ENCODE assay signal across 26 mouse cellular contexts in genomic region chr16:25615229-25615628, GRCm38 (mm10).
DNase-seq lines count a peak whose midpoint lies in the region; ATAC-seq lines count a peak whose summit lies in the region.
"Had no signal": no experiment of that assay in that cellular context is flagged by ENCODE, and none has a peak within 500 bp of the region (broad histone marks: within the 10 kb centered on the region; RNA-seq: fewer than 3 reads in every experiment).

No protein-coding gene starts in this region.

- no peak overlapping the region for H3K4me3 ChIP-seq in forebrain, embryonic 13.5 days
- no peak overlapping the region for H3K4me3 ChIP-seq in forebrain, embryonic 12.5 days (replicated peaks)
- no peak overlapping the region for H3K4me3 ChIP-seq in forebrain, embryonic 16.5 days (replicated peaks; ENCODE audit: low read length)
- no peak overlapping the region for H3K4me3 ChIP-seq in forebrain, embryonic 15.5 days
- no peak overlapping the region for H3K4me3 ChIP-seq in midbrain, embryonic 16.5 days (ENCODE audit: low read depth, low read length)
- no peak overlapping the region for H3K4me3 ChIP-seq in midbrain, embryonic 11.5 days (ENCODE audit: low read depth, low read length)
- H3K4me3 ChIP-seq: embryonic facial prominence, embryonic 13.5 days; embryonic facial prominence, embryonic 15.5 days; erythroblast, embryonic 14.5 days had no signal

- 72% methylated on average over 4 of the region's 4 CpGs for WGBS in forebrain, embryonic 13.5 days
- 46% methylated on average over 4 of the region's 4 CpGs for WGBS in forebrain, embryonic 12.5 days
- WGBS in forebrain, embryonic 16.5 days: 41% methylated on average over 4 of the region's 4 CpGs
- WGBS in forebrain, embryonic 15.5 days: 40% methylated on average over 4 of the region's 4 CpGs
- 70% methylated on average over 4 of the region's 4 CpGs for WGBS in midbrain, embryonic 16.5 days
- 81% methylated on average over 4 of the region's 4 CpGs for WGBS in midbrain, embryonic 11.5 days

- H3K36me3 ChIP-seq in forebrain, embryonic 13.5 days (ENCODE audit: poor library complexity, severe bottlenecking): no peaks in the 10 kb centered on the region
- no peaks in the 10 kb centered on the region for H3K36me3 ChIP-seq in forebrain, embryonic 12.5 days (replicated peaks)
- H3K36me3 ChIP-seq in forebrain, embryonic 16.5 days (ENCODE audit: control insufficient read depth, insufficient read depth): no peaks in the 10 kb centered on the region
- H3K36me3 ChIP-seq in forebrain, embryonic 15.5 days: no peaks in the 10 kb centered on the region
- no peaks in the 10 kb centered on the region for H3K36me3 ChIP-seq in midbrain, embryonic 16.5 days (ENCODE audit: control insufficient read depth, insufficient read depth, low read length)
- no peaks in the 10 kb centered on the region for H3K36me3 ChIP-seq in midbrain, embryonic 11.5 days (ENCODE audit: control insufficient read depth, insufficient read depth, low read length)
- H3K36me3 ChIP-seq: embryonic facial prominence, embryonic 13.5 days; embryonic facial prominence, embryonic 15.5 days; G1E had no signal

- no peak for DNase-seq in midbrain, embryonic 11.5 days (ENCODE audit: low spot score, missing footprints)
- peak; percentile 30 for DNase-seq in brain, embryonic 18.5 days (ENCODE audit: low read depth, low spot score)
- no peak for DNase-seq in layer of hippocampus, adult 9-10 months (ENCODE audit: low spot score)
- DNase-seq: adrenal gland, adult 2 months; adrenal gland, postnatal 10 days; adrenal gland, postnatal 25 days; B cell, adult 2 months; cerebellum, adult 11 months; cerebellum, adult 18-20 months; cerebellum, adult 8-10 months; cerebellum, adult 9-11 months; cerebellum, postnatal 14 days; cerebellum, postnatal 36 days; embryo, embryonic 11 days had no signal

- no peaks in the 10 kb centered on the region for H3K9me3 ChIP-seq in forebrain, embryonic 13.5 days (replicated peaks)
- H3K9me3 ChIP-seq in forebrain, embryonic 12.5 days: no peaks in the 10 kb centered on the region
- H3K9me3 ChIP-seq in forebrain, embryonic 16.5 days (ENCODE audit: control insufficient read depth, low read length): no peaks in the 10 kb centered on the region
- no peaks in the 10 kb centered on the region for H3K9me3 ChIP-seq in forebrain, embryonic 15.5 days
- no peaks in the 10 kb centered on the region for H3K9me3 ChIP-seq in midbrain, embryonic 16.5 days (replicated peaks; ENCODE audit: control insufficient read depth, low read length, poor library complexity, severe bottlenecking)
- no peaks in the 10 kb centered on the region for H3K9me3 ChIP-seq in midbrain, embryonic 11.5 days (ENCODE audit: control insufficient read depth, low read length)
- H3K9me3 ChIP-seq: embryonic facial prominence, embryonic 13.5 days; embryonic facial prominence, embryonic 15.5 days; G1E had no signal

- H3K4me2 ChIP-seq in forebrain, embryonic 13.5 days: no peak overlapping the region
- H3K4me2 ChIP-seq in forebrain, embryonic 12.5 days: no peak overlapping the region
- no peak overlapping the region for H3K4me2 ChIP-seq in forebrain, embryonic 16.5 days (ENCODE audit: low read length)
- no peak overlapping the region for H3K4me2 ChIP-seq in forebrain, embryonic 15.5 days (replicated peaks)
- H3K4me2 ChIP-seq in midbrain, embryonic 16.5 days (ENCODE audit: low read length): no peak overlapping the region
- H3K4me2 ChIP-seq in midbrain, embryonic 11.5 days: no peak overlapping the region
- H3K4me2 ChIP-seq: embryonic facial prominence, embryonic 13.5 days; embryonic facial prominence, embryonic 15.5 days had no signal

- H3K27me3 ChIP-seq in forebrain, embryonic 13.5 days: no peaks in the 10 kb centered on the region
- H3K27me3 ChIP-seq in forebrain, embryonic 12.5 days: no peaks in the 10 kb centered on the region
- H3K27me3 ChIP-seq in forebrain, embryonic 16.5 days (replicated peaks; ENCODE audit: control insufficient read depth, insufficient read depth, low read length): no peaks in the 10 kb centered on the region
- no peaks in the 10 kb centered on the region for H3K27me3 ChIP-seq in forebrain, embryonic 15.5 days
- H3K27me3 ChIP-seq in midbrain, embryonic 16.5 days (ENCODE audit: control insufficient read depth, insufficient read depth, low read depth, low read length): no peaks in the 10 kb centered on the region
- H3K27me3 ChIP-seq in midbrain, embryonic 11.5 days (ENCODE audit: control insufficient read depth, insufficient read depth, low read length): no peaks in the 10 kb centered on the region
- H3K27me3 ChIP-seq: CH12.LX; embryonic facial prominence, embryonic 13.5 days; embryonic facial prominence, embryonic 15.5 days; Patski had no signal

- ATAC-seq in forebrain, embryonic 13.5 days: peak; percentile 66
- ATAC-seq in forebrain, embryonic 12.5 days (ENCODE audit: low FRiP score): no peak
- peak; percentile 85 for ATAC-seq in forebrain, embryonic 16.5 days
- ATAC-seq in forebrain, embryonic 15.5 days (replicated peaks): no peak
- ATAC-seq in midbrain, embryonic 16.5 days: peak; percentile 42; the same call in 1 of the 2 replicates
- no peak for ATAC-seq in midbrain, embryonic 11.5 days (ENCODE audit: low FRiP score)
- ATAC-seq: CD4-positive, CD25-positive, alpha-beta regulatory T cell, adult 4 months had no signal

- no peak overlapping the region for H3K27ac ChIP-seq in forebrain, embryonic 13.5 days
- H3K27ac ChIP-seq in forebrain, embryonic 12.5 days: no peak overlapping the region
- no peak overlapping the region for H3K27ac ChIP-seq in forebrain, embryonic 16.5 days (ENCODE audit: low read length)
- H3K27ac ChIP-seq in forebrain, embryonic 15.5 days (replicated peaks): no peak overlapping the region
- no peak overlapping the region for H3K27ac ChIP-seq in midbrain, embryonic 16.5 days (ENCODE audit: low read length)
- H3K27ac ChIP-seq in midbrain, embryonic 11.5 days (ENCODE audit: low read depth, low read length): no peak overlapping the region
- H3K27ac ChIP-seq: embryonic facial prominence, embryonic 13.5 days; embryonic facial prominence, embryonic 15.5 days had no signal

- no peaks in the 10 kb centered on the region for H3K4me1 ChIP-seq in forebrain, embryonic 13.5 days
- H3K4me1 ChIP-seq in forebrain, embryonic 12.5 days: no peaks in the 10 kb centered on the region
- no peaks in the 10 kb centered on the region for H3K4me1 ChIP-seq in forebrain, embryonic 16.5 days (replicated peaks; ENCODE audit: control insufficient read depth, insufficient read depth, low read length)
- H3K4me1 ChIP-seq in forebrain, embryonic 15.5 days: no peaks in the 10 kb centered on the region
- H3K4me1 ChIP-seq in midbrain, embryonic 16.5 days (ENCODE audit: control insufficient read depth, insufficient read depth, low read length): no peaks in the 10 kb centered on the region
- no peaks in the 10 kb centered on the region for H3K4me1 ChIP-seq in midbrain, embryonic 11.5 days (ENCODE audit: control insufficient read depth, insufficient read depth, low read length)
- H3K4me1 ChIP-seq: embryonic facial prominence, embryonic 13.5 days; embryonic facial prominence, embryonic 15.5 days had no signal

- no peak overlapping the region for H3K9ac ChIP-seq in forebrain, embryonic 13.5 days
- H3K9ac ChIP-seq in forebrain, embryonic 12.5 days: no peak overlapping the region
- H3K9ac ChIP-seq in forebrain, embryonic 16.5 days (replicated peaks; ENCODE audit: low read depth, low read length): no peak overlapping the region
- no peak overlapping the region for H3K9ac ChIP-seq in forebrain, embryonic 15.5 days (replicated peaks)
- H3K9ac ChIP-seq in midbrain, embryonic 16.5 days (ENCODE audit: low read depth, low read length): no peak overlapping the region
- H3K9ac ChIP-seq in midbrain, embryonic 11.5 days (ENCODE audit: low read length): no peak overlapping the region
- H3K9ac ChIP-seq: embryonic facial prominence, embryonic 13.5 days; embryonic facial prominence, embryonic 15.5 days had no signal

Comparison
In these comparisons a context has a peak if more than half of its experiments do, and no peak if none do; other contexts are left out.
1. ATAC-seq: peak in forebrain, embryonic 13.5 days (single experiment), forebrain, embryonic 16.5 days (single experiment) and midbrain, embryonic 16.5 days (single experiment); none in forebrain, embryonic 12.5 days (single experiment), forebrain, embryonic 15.5 days (single experiment) and midbrain, embryonic 11.5 days (single experiment).